Mouse (Mus musculus) thymus, postnatal 4 days (tissue): ENCODE results near the gene Usp2.
A peak's percentile ranks its signal among the peaks of the same experiment; 100 is the strongest.
"Not testable (repeated sequence)": the region's sequence is repeated elsewhere in the genome, so short reads cannot be mapped to it uniquely, and the experiment has no call there.

Experiments used
- DNase-seq: peaks from one replicate; pipeline ENCODE4 v3.0.0; 2021

Gene Usp2

DNA sequence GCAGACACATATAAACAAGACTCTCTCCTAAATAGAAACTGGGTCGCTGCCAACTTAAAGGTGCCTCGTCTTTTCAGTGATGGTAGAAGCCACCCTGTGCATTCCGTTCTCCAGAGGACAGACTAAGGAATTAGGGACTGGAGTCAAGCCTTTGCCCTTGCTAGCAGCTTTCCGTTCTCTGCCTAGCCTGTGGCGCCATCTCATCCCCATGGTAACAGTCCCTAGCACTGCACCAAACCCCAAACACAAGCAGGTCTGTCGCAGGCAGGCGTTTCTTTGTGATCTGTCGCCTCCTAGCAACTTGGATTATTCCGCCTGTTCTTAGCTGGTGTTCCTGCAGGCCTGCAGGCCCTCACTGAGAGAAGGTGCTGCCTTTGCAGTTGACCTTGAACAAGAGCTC, 29.7 kb downstream of the Usp2 start:
- DNase-seq = no peak

DNA sequence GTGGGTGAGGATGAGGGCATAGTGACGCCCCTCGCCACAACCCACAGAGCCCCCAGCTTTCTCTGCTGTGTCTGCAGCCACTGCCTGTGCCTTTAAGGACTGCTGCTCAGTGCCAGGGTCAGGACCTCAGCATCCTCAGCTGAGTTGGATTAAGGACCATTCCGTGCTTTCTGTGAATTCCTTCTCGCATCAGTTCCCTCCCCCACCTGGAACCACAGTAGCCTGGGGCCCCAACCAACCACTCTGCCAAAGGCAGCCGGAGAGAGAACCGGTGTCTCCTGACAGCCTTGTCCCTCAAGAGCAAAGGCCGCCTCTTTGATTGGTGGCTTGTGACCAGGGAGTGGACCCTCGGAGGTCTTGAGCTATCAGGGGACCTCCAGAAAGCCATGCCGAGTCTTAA, 34.7 kb downstream of the Usp2 start, which contains the start of gene Mfrp:
Gene Mfrp (plus strand): TSS at position 240 of the 400 bp plus-strand sequence.
- DNase-seq = no peak

DNA sequence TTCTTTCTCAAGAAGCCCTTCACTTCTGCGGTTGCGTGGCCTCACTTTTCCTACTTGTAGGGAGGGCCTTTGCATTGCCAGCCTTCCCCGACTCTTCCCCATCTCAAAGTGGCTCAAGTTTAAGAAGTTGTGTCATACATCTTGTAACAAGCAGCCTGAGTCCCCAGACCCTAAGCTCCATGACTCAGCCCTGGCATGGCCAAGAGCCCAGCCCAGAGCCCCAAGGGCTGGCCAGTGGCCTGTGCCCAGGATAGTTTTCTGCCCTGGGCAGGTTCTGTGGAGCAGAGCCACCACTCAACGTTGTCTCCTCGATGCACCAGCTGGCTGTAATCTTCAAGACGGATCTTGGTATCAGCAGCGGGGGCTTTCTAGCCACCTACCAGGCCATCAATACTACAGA, 38.1 kb downstream of the Usp2 start:
- DNase-seq = no peak

DNA sequence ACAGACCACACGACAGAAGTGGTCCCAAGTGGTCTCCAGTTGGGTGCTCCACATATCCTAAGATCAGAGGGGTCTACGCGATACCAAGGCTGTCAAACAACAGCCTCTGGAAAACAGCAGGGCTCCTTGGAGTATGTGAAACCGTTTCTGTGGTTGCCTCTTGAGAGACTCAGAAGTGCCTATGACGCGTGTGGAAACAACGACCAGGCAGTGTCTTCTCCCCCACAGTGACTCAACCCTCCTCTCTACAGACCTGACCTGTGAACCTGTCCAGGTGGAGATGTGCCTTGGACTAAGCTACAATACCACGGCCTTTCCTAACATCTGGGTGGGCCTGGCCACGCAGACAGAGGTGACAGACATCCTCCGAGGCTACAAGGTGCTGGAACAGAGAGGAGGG, 39.0 kb downstream of the Usp2 start:
- no peak for DNase-seq

DNA sequence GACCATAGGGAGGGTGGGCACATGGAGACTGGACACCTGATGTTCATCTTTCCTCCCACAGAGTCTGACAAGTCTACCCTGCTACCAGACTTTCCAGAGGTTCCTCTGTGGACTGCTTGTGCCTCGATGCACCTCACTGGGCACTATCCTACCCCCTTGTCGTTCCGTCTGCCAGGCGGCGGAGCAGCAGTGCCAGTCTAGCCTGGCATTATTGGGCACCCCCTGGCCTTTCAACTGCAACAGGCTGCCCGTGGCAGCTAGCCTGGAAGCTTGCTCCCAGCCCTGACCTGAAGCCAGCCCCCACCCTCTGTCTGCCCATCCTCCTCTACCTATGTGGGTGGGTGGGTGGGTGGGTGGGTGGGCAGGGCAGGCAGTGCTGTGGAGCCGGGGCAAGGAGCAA, 39.4 kb downstream of the Usp2 start:
- DNase-seq = no peak

DNA sequence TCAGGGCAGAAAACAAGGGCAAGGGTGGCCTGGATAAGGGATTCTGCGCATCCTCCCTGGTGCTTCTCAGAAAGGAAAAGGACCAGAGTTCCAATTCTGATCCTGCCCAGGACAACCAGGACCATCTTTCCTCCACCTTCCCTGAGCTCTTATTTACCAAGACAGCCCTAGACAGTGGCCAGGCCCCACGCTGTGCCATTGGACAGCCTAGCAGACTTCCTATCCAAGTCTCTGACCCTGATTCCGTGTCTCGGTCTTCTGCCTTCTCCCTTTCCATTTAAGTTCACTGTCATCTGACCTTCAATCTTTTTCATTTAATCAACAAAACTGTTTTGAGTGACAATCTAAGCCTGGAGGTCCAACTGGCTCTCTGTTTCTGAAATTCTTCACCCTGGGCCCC, 39.8 kb downstream of the Usp2 start:
- DNase-seq = no peak

DNA sequence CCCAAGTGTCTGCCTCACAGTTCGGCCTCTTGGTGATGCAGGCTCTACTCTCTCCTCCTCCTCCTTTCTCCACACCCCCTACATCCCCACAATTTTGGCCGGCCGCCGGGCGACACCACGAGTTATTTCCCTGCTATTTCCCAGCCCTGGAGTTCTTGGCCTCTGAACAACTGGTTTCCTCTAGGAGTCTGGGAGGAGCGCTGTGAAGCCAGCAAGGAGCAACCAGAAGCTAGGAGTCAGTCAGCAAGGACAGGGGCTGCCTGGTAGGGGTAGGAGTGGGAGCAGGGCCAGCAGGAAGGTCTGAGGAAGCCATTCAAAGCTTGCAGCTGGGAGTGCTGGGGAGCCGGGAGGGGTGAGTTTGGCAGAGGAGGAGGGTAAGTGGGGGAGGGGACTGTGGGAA, 40.3 kb downstream of the Usp2 start, which contains the start of gene C1qtnf5:
Gene C1qtnf5 (plus strand): TSS at position 136 of the 400 bp plus-strand sequence.
- DNase-seq = no peak

DNA sequence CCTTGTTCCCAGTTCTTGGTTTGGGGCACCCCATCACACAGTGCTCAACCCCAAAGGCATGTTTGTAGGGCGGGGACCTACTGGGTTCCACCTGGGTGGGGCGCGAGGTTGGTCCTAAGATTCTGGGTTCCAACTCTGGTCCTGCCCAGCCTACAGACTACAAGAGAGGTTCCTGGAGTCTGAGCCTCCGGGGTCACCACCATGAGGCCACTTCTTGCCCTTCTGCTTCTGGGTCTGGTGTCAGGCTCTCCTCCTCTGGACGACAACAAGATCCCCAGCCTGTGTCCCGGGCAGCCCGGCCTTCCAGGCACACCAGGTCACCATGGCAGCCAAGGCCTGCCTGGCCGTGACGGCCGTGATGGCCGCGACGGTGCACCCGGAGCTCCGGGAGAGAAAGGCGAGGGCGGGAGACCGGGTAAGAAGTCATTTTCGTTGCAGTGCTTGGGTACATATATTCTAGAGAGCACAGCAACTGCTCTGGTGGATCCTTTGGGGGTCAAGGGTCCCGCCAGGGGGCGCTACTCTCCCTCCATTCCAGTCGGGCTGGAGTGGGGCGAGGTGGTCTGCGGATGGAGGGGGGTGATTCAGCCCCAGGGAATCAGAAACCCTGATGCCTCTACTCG, 40.8 kb downstream of the Usp2 start:
- peak; percentile 64 for DNase-seq

DNA sequence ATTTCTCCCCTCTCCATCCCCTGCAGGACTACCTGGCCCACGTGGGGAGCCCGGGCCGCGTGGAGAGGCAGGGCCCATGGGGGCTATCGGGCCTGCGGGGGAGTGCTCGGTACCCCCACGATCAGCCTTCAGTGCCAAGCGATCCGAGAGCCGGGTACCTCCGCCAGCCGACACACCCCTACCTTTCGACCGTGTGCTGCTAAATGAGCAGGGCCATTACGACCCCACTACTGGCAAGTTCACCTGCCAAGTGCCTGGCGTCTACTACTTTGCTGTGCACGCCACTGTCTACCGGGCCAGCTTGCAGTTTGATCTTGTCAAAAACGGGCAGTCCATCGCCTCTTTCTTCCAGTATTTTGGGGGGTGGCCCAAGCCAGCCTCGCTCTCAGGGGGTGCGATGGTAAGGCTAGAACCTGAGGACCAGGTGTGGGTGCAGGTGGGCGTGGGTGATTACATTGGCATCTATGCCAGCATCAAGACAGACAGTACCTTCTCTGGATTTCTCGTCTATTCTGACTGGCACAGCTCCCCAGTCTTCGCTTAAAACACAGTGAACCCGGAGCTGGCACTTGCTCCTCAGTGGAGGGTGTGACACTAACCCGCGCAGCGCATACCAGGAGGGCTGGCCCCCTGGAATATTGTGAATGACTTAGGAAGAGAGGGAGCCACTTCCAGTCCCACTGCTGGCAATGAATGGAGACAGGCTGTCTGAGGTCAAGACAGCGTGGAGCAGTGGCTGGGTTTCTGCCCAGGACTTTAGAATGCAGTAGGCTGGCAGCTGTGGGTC, 41.6 kb downstream of the Usp2 start:
- no peak for DNase-seq

DNA sequence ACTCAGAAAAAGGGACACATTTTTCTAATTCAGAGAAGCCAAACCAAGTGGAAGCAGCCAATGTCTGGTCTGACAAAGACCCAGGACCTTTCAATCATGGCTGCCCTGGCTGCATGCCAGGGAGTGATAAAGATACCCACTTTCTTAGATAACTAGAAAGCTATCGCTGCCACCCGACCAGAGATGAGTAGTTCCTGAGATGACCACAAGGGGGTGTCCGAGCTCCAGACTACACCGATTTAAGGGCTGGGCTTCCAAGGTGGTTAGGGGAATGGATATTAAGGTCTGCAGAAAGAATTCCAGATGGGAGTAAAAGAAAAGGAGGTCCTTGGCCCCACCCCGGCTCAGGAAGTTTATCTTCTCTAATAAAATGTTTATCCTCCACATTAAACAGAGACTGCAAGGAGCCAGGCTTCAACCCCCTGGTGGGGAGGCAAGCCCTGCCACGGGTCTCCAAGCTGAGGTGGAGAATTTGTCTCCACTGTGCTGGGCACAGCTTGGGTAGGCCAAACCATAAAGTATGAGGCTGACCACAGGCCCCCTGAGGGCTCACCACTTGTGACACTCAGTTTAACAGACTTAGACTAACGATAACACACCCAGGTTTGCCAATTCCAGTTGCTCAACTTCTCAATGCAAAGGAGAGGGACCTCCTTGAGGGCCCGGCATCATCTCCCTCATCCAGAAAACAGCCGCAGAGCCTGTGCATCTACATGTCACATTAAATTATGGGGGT, 42.7 kb downstream of the Usp2 start:
- peak; percentile 88 for DNase-seq

DNA sequence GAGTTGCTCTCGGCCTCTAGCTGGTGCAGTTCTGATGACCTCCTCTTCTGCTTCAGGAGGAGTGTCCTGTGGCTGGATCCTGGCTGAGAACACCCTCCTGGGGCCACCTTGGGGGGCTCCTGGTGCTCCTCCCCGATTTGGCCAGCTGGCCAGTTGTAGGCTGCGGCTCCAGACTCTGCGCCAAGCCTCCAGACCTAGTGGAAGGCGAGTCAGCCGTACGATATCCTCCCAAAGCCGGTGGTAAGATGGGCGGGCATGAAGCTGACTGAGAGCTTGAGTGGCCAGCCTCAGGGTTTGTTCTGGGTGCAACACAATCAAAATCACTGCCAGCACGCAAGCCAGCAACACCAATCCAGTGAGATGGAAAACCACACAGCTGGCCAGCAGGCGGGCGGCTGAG, 45.1 kb downstream of the Usp2 start:
- not testable (repeated sequence) for DNase-seq

DNA sequence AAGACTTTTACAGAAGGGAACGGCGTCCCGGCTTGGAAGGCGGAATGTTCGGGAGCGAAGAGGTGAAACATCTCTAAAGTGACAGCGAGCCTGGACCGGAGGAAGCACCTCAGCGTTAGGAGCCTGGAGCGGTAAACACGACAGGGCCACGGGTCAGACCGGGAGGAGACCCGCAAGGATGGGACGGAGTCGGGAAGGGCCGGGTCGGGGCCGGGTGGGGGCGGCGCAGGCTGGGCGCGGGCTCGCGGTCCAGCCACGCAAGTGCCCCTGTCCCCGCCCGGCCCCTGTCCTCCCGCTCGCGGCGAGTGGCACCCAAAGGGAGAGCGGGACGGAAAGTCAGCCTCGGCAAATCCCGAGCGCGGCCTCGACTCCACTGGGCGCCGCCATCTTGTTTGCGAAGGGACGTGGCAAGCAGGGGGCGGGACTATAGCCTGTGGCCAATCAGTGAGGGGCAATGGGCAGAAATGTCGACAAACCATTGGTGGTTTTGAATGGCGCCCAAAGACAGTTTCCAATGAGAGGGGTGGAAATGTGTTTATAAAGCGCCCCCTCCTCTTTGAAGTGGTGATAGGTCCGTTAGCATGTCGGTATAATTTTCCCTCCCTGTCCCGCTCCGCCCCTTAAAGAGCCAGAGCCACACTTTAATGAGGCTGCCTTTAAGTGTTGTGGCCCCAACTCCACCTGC, 46.4 kb downstream of the Usp2 start, which contains the start of the genes Gm49380 and Rnf26:
Gene Gm49380 (minus strand): TSS at position 396 of the 685 bp plus-strand sequence.
Gene Rnf26 (minus strand): TSS at position 413 of the 685 bp plus-strand sequence.
- DNase-seq = peak; percentile 97

DNA sequence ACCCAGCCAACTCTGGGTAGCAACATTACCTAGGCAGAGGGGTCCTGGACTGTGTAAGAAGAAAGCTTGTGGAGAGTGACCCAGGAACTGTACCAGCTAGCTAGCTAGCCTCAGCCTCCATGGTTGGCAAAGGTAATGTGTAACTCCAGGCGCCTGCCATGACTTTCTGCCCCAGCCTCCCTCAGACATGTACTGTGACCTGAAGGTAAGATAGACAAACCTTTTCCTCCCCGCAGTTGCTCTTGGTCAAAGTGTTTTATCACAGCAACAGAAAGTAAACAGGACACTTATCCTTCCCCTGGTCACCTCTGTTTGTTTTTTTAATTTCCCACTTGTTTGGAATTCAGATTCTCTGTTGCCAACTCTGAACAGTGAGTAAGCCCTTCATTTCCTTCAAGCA, 47.6 kb downstream of the Usp2 start:
- DNase-seq = no peak

DNA sequence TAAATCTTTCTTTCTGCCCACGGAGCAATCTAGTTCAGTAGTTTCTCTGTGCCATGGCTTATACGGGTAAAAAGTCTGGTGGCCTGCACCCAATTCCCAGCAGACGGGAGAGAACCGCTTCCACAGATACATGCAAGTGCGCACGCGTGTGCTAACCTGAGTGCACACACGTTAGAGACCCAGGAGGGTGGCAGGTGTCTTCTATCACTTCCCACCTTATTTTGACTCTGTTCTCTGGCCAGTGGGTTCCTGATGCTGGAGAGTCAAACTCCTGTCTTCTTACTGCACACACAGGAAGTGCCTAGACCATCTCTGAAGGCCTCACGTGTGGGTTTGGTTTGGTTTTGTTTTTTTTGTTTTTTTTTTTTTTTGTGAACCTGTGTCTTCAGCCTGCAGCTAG, 48.8 kb downstream of the Usp2 start:
- DNase-seq = no peak

DNA sequence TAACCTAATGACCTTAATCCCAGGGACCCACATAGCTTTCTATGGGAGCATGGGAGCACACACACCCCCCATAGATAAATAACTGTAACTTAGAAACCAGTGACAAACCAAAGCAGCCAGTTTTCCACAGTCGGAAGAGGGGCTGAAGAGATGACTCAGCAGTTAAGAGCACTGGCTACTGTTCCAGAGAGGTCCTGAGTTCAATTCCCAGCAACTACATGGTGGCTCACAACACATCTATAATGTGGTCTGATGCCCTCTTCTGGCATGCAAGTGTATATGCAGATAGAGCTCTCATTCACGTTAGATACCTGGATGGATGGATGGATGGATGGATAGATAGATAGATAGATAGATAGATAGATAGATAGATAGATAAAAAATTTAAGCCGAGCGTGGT, 49.4 kb downstream of the Usp2 start:
- DNase-seq = no peak

DNA sequence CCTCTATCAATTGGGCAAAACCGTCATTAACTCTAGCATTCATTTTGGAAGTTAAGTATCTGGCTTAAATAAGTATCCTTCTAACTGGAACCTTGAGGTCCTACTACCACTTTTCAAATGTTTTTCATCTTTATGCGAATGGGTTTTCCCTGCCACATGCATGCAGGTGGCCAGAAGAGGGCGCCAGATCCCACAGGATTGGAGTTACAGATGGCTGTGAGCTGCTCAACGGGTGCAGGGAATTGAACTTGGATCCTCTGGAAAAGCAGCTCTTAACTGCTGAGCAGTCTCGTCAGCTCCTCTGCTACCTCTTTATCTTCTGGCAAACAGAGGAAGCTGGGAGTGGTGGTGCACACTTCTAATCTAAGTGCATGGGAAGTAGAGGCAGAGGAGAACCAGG, 52.2 kb downstream of the Usp2 start:
- peak; percentile 87 for DNase-seq

DNA sequence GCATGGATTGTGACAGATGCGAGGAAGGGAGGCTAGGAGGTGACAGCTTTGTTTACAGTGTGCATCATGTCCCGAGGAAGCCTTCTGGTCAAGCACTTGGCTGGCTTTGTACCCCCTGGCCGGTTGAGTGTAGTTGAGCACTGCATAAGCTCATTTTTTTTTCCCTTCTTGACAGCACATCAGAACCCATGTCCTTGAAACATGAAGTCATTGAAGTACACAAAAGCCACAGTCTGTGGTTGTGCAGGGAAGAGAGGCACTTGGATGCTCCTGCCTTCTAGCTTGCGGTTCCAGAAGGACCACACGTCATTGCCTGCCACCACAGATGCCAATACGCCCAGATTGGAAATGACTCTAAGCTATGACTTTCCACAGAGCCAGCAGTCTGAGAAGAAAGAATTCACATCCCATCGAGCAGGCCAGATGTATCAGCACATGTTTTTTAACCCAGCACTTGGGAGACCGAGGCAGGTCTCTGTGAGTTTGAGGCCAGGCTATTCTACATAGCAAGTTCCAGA, 53.2 kb downstream of the Usp2 start:
- no peak for DNase-seq

DNA sequence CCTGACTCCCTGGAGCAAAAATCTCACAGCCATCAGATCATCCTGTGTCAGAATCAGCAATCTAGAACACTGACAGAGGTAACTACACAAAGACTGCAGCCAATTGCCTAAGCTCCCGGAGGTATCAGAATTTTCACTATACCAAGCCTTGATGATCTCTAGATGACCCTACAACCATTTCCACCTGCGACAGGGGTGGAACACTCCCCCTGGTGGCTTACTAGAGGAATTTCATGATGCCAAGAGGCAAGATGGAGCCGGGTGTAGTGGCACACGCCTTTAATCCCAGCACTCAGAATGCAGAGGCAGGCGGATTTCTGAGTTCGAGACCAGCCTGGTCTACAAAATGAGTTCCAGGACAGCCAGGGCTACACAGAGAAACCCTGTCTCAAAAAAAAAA, 57.5 kb downstream of the Usp2 start:
- no peak for DNase-seq

DNA sequence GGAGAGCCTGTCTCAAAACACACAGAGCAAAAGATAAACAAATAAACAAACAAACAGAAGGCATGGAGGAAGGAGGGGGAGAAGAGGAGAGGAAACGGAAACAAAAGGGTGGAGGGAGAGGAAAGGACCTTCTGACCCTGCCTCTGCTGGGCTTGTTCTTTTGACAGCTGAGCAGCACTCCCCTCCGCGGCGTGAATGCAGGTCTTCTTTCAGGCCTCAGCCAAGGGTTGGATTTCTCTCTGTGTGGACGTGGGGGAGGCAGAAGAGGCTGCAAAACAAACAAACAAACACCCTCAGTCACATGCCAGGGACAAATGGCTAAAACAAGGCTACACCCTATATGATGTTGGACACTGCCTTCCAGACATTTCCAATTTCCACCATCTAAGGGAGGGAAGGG, 58.2 kb downstream of the Usp2 start:
- no peak for DNase-seq

DNA sequence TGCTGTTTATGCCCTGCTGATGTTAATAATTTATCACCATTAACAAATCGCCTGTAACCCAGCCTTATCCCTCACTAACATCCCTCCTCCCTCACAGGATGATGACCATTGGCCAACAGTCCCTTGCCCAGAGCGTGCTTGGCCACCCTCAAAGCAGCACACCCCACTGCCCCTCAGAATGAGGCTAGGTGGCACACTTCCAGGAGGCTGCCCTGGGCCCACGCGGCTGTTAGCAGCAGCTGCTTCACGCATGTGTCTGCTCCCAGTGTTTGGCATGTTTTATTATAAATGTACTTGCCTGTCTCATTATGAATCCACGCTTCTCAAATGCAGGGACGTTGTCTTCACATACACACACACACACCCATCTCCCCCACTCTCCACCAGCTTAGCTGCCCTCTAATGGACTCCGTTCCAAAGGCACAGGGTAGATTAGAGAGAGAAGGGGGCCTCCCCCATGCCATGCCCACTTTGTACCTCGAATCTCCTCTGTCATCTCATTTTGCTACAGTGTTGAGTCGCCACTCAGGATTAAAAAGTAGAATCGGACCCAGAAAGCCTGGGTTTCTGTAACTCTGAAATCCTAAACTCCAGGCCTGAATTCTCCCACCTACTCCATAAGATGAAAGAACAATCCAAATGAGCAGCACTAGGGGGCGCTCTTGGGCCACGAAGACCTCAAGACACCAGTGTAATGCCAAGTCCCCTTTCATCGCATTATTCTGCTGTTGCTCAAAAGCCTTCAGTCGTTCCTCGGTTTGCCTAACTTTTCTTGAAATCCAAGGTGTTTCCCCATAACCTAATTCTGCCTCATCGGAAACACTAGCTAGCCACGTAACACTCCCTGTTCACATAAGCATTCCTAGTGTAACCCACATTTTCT, 59.0 kb downstream of the Usp2 start:
- peak; percentile 90 for DNase-seq

DNA sequence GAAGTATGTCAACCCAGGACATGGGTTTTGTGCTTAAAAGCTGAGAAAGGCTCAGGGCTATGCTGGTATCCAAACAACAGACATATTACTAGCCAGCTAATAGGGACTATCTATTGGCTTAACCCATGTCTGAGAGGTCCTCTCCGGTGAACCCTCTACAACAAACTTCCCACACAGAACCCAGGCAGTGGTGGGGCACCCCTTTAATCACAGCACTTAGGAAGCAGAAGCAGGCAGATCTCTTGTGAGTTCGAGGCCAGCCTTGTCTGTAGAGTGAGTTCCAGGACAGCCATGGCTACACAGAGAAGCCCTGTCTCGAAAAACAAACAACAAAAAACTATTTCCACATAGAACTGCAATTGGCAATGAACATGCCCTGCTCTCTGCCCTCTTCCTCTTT, 59.9 kb downstream of the Usp2 start:
- no peak for DNase-seq

DNA sequence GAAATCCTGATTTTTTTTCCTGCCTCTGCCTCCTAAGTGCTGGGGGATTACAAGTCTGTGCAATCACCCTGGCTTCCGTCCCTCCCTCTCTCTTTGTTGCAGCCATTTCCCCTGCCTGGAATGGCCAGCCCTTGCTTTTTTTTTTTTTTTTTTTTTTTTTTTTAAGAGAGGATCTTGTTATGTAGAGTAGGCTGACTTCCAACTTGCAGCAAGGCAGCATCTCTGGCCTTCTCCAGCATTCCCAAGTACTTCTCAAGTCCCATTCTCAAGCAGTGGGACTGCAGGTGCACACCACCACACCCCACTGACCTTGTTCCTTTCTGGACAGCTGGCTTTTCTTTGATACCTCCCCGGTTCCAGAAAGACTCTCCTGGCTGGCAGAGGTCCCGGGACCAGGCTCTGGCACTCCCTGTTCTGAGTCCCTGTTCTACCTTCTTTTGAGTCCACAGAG, 60.6 kb downstream of the Usp2 start:
- no peak for DNase-seq
